Mouse (Mus musculus) adrenal gland, postnatal 36 days (tissue): ENCODE data around the gene Celf3. TPM values are rescaled to one million over a fixed set of nuclear protein-coding genes. Genes with fewer than 3 reads are reported as not detected.

ENCODE experiments used
- DNase-seq, 2 experiments: peaks; one replicate each; pipeline ENCODE4 v3.0.0; 2021; ENCODE audit warnings: mixed read lengths in 1 of 2
- long read RNA-seq, 2 experiments: library from polyadenylated mRNA; stranded (forward); transcript quantifications; one replicate each; pipeline ENCODE4 v2.0.0; 2021; ENCODE audit warnings: borderline sequencing depth in 2 of 2
- total RNA-seq, 2 experiments: library from RNA; stranded (reverse); gene quantifications; 2 replicates each; pipeline ENCODE4 v1.2.3; 2021

Celf3 gene
- total RNA-seq, result 10 to 100 TPM; 13.6 to 20.4 TPM
- long read RNA-seq, experiment 1, partial matches to known transcripts, result 0 of 2 reads
- long read RNA-seq, experiment 1, other reads (novel, unspliced or antisense), result 2 of 2 reads
- long read RNA-seq, experiment 2, partial matches to known transcripts, result 0 of 1 reads
- long read RNA-seq, experiment 2, other reads (novel, unspliced or antisense), result 1 of 1 reads

DNA sequence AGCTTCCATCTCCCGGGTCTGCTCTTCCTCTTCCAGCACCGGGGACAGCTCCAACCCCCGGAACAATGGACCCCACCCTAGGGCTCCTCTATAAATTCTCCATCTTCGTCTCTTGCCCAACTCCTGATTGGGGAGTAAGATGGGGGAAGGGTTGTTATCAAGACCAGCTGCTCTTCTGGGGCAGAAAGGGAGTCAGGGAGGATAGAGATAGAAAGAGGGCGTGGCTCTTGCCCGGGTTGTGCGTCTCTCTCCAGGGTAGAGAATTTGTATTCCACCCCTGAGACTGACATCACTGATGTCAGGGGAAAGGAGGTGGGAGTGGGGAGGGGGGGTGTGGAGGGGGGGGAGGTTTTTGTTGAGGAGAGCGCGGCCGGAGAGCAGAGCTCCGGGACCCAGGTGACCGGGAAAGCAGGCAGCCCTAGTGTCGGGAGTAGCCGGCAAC lies at the start of gene Celf3:
Gene Celf3 (plus strand): TSS at position 315 of the 442 bp plus-strand sequence.
- no peak for DNase-seq

- no peak for DNase-seq
These were observed 47.1 kb upstream of the Celf3 start for GRCm38 (mm10) chr3:94430980-94431379.

DNA sequence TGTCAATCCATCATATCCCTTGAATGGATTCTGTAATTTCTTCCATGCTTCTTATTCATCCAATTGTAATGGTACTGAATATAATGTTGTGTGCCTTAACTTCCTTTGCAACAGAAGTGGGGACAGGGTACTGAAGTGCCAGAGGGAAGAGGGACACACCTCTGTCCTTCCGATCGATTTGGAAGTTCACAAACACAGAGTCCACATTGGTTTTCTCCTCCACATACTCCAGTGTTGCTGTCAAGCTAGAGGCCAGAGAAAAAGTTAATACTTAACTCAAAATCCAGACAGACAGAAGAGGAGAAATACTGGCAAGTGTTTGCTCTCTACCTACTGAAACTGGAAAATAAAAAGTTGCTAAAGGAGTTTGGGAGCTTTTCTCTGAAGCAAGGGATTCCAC lies 43.8 kb upstream of the Celf3 start:
- no peak for DNase-seq

DNA sequence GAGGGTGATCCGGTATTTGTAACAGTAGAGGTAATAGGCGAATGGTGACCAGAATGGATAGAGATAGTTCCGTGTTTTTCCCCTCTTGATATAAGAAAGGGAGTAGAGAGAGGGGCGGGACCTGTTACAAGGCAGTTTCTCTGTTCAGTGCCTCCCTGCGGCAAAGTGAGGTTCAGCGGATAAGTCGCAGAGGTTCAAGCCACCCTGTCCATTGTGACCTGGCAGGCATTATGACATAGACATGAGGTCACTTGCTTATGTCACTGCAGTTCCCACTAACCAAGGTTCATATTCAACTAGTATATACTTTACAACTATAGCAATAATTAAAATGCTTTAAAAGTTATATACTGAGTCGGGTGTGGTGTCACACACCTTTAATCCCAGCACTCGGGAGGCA lies 41.7 kb upstream of the Celf3 start:
- DNase-seq, result no peak

- no peak for DNase-seq
These were observed 36.9 kb upstream of the Celf3 start for GRCm38 (mm10) chr3:94441182-94441581.

GRCm38 (mm10) chr3:94442951-94443596 lies 35.0 kb upstream of the Celf3 start, which contains the start of gene Mrpl9:
Gene Mrpl9, plus strand, starts transcription at chr3:94443318.
- peak; percentile 97 to 98 for DNase-seq

GRCm38 (mm10) chr3:94443597-94443964 lies 34.5 kb upstream of the Celf3 start, which contains the start of gene Oaz3:
Gene Oaz3, minus strand, starts transcription at chr3:94443915.
- peak in 1 of 2 experiments; percentile 32 for DNase-seq

DNA sequence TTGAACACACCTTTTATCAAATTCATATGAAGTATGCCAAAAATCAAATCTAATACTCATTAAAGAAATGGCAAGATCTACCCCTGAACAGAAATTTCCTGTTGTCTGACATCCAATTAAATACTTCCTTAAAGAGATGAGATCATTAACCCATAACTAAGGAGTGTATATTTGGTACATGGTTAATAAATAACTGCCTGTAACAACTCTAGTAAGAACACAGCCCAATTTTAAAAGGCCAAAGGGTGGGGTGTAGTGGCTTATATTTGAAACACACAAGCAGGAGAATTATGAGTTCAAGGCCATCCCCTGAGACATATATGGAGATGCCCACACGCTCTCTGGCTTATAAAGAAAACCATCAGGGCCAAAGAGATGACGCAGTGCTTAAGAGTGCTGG lies 28.7 kb upstream of the Celf3 start:
- no peak for DNase-seq

GRCm38 (mm10) chr3:94456529-94457000 lies 21.5 kb upstream of the Celf3 start:
- DNase-seq, result peak; percentile 87 to 90

- DNase-seq, result no peak
These were observed 21.0 kb upstream of the Celf3 start for GRCm38 (mm10) chr3:94457055-94457454.

- no peak for DNase-seq
These were observed 18.3 kb upstream of the Celf3 start for GRCm38 (mm10) chr3:94459834-94460233.

DNA sequence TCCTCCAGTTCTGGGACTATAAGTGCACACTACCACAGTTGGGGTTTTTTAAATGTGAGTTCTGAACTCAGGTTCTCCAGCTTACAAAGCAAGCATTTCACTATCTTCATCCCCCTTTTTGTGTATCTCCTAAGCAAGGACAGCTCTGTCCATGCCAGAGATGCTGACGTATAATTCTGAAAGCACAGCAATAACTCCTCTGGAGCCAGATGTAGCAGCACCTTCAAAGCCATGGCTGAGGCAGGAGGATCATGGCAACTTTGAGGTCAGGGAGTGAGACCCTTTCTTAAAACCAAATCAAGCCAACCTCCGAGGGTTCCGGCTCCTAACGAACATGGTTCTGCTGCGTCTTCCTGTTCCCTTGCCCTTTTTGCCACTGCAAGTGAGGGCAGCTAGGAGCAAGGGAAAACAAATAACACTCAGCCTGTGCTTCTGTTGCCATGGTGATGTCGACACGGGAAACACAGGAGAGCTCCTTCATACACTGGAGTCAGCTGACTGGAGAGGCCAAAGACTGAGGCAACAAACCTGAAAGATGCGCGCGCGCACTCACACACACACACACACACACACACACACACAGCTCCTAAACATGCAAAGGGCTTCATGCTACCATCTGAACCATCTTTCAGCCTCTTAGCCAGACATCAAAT lies 14.0 kb upstream of the Celf3 start:
- peak in 1 of 2 experiments; percentile 21 for DNase-seq

DNA sequence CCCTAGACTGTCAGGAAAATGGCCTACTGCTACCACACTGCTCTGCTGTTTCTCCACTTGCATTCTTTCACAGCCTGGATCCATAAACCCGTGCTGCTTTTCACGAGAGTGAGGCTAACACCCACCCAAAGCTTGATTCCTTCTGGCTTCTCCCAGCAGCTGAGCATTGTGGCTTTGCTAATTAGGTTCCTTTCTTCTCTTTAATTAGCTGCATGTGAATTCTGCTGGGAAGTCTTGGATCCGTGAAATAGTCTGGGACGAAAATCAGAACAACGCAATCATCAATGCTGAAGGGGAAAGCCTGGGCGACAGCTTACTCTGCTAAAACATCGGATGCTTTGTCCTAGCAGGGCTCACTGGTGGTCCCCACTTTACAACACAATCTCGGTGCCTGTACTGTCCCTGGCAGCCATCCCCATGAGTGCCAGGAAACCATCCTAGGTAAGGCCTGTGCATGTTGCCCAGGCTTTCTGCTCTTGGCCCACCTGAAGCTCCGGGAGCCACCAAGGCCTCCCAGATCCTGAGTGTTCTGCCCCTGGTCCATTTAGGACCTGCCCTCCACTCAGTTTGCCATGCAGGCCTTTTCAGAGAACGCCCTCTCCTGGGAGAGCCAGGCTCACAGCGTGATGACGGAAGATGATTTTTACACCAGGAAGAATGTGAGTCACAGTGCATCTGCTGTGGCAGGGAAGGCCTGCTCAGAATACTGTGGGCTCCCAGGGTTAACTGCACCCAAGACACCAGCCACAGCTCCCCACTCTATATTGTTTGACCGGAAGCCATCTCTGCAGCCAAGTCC lies 12.3 kb upstream of the Celf3 start:
- DNase-seq, result no peak

GRCm38 (mm10) chr3:94468931-94469330 lies 9.2 kb upstream of the Celf3 start:
- no peak for DNase-seq

- DNase-seq, result peak; percentile 37 to 58
These were observed 5.5 kb upstream of the Celf3 start for GRCm38 (mm10) chr3:94472447-94473114.

DNA sequence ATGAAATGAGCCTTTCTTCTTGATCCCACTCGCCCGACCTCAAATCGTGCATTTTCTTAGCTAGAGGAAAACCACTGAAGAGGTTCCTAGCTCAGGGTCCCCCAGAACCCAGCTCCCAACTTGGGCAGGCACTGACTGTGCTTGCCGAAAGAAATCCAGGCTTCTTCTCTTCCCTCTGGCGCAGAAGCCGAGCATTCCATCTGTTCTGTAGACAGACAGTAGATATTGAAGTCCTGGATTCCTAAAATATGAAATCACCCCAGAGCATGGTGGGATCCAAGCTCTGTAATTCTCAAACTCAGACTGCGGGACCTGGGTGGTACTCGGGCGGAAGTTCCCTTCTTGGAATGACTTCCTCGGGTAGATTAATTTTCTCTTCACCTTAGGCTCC lies 5.0 kb upstream of the Celf3 start:
- DNase-seq, result no peak

DNA sequence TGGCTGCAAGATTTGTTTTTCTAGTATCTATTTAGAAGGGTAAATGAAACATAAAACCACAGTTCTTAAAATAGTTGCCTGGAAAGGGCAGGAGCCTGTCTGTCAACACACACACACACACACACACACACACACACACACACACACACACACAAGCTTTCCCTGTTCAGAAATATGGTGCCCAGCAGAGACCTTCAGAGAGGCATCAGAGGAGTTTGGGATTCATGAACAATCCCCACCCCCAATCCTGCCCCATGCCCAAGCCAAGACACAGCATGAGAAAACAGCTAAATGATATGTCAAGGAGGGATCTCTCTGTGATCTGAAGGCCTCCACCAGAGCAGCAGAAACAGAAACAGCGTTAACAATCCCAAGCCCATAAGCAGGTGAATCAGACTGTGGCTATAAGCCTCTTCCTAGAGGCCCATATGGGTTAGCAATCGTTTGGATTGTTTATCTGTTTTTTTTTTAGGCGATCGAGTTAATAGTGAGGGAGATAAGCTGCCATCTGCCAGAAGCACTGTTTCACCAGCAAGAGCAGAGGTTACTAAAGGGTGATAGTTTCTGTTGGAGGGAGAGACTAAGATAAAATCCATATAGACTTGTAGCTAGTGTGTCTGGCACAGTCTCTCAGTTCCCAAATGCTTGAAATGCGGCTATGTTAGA lies 4.4 kb upstream of the Celf3 start:
- no peak for DNase-seq

- no peak for DNase-seq
These were observed 1.6 kb upstream of the Celf3 start for GRCm38 (mm10) chr3:94476301-94477035.

- no peak for DNase-seq
These were observed 651 bp upstream of the Celf3 start for GRCm38 (mm10) chr3:94477444-94477843.

DNA sequence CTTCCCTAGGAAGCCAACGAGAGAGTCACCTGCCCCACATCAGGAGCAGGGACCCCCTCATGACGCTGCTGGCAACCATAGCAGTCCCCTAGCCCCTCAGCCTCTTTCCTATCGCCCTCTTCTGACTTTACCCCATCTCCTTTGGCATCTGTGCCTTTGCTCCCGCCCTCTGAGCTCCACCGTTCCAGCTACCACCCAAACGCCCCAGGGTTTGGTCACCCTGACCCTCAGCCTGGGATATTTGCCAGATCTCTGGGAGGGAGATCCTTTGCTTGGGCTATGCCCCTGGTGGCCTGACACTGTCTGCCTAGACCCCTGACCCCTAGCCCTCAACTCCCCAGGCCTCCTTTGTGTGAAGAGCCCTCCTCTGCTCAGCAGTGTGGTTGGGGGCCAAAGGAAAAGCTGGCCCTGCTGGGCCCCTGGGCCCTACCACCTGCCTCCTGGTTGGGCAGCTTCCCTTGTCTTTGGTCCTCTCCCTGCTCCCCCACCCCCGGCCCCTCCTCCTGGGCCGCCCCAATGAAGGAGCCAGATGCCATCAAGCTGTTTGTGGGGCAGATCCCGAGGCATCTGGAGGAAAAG lies 585 bp downstream of the Celf3 start:
- DNase-seq, result no peak
